Mouse (Mus musculus): ENCODE data around the gene Rab10.

- no peak for TF ChIP-seq EP300 (IDR thresholded peaks at IDR 0.05; ENCODE audit: insufficient read depth, low read depth, low read length)
- no peak for TF ChIP-seq POLR2A (IDR thresholded peaks at IDR 0.05; ENCODE audit: insufficient read depth, low read length)
- TF ChIP-seq CTCF (IDR thresholded peaks at IDR 0.05; ENCODE audit: low read depth, low read length): no peak
These were observed 35.3 kb upstream of the Rab10 start for GRCm38 (mm10) chr12:3345038-3345437.
